ENCODE assay signal across 9 mouse cellular contexts in genomic region chr9:55535907-55536306, GRCm38 (mm10). TPM values are rescaled to one million over a fixed set of nuclear protein-coding genes. Genes with fewer than 3 reads are reported as not detected.
A peak's percentile ranks its signal among the peaks of the same experiment; 100 is the strongest.
DNase-seq lines count a peak whose midpoint lies in the region; ATAC-seq and TF ChIP-seq lines count a peak whose summit lies in the region.
"Had no signal": no experiment of that assay in that cellular context is flagged by ENCODE, and none has a peak within 500 bp of the region (broad histone marks: within the 10 kb centered on the region; RNA-seq: fewer than 3 reads in every experiment).

No protein-coding gene starts in this region.

- H3K4me3 ChIP-seq in heart, embryonic 10.5 days = no peak overlapping the region
- H3K4me3 ChIP-seq in lung, embryonic 14.5 days (ENCODE audit: low read depth, low read length) = no peak overlapping the region
- H3K4me3 ChIP-seq in stomach, postnatal 0 days (ENCODE audit: low read depth, low read length) = no peak overlapping the region
- H3K4me3 ChIP-seq: neural tube, embryonic 13.5 days had no signal

- peak; percentile 81 for TF ChIP-seq CTCF in lung, embryonic 14.5 days (IDR thresholded peaks at IDR 0.05; ENCODE audit: low read depth)
- peak; percentile 88 for TF ChIP-seq CTCF in stomach, postnatal 0 days (IDR thresholded peaks at IDR 0.05; ENCODE audit: low read depth)

- no peaks in the 10 kb centered on the region for H3K36me3 ChIP-seq in heart, embryonic 10.5 days
- H3K36me3 ChIP-seq in lung, embryonic 14.5 days (ENCODE audit: insufficient read depth) = no peaks in the 10 kb centered on the region
- H3K36me3 ChIP-seq in stomach, postnatal 0 days (ENCODE audit: control insufficient read depth, insufficient read depth, low read length) = no peaks in the 10 kb centered on the region
- H3K36me3 ChIP-seq: neural tube, embryonic 13.5 days had no signal

- no peak overlapping the region for H3K27ac ChIP-seq in heart, embryonic 10.5 days
- no peak overlapping the region for H3K27ac ChIP-seq in lung, embryonic 14.5 days (ENCODE audit: low read depth)
- no peak overlapping the region for H3K27ac ChIP-seq in stomach, postnatal 0 days (replicated peaks)
- H3K27ac ChIP-seq: neural tube, embryonic 13.5 days had no signal

- DNase-seq in heart, adult 11 months = peak; percentile 93
- no peak for DNase-seq in heart, embryonic 10.5 days (ENCODE audit: low spot score)
- peak; percentile 37 to 46 for DNase-seq in right cerebral cortex, adult 2 months (ENCODE audit: low spot score in 2 of 2)
- DNase-seq in right cerebral cortex, postnatal 36 days (ENCODE audit: low spot score in 2 of 2) = no peak
- DNase-seq in brain, adult 2 months (ENCODE audit: low read depth, low spot score) = peak; percentile 69
- DNase-seq in gastrocnemius, adult 8-10 months (ENCODE audit: low spot score in 2 of 2) = peak; percentile 26 to 27
- peak; percentile 82 for DNase-seq in lung, embryonic 14.5 days
- DNase-seq in stomach, postnatal 0 days (ENCODE audit: low spot score) = peak; percentile 72

- H3K27me3 ChIP-seq in heart, embryonic 10.5 days (ENCODE audit: insufficient read depth, poor library complexity, severe bottlenecking) = peaks cover 40% of the 10 kb centered on the region
- H3K27me3 ChIP-seq in lung, embryonic 14.5 days (ENCODE audit: insufficient read depth, low read length) = peaks cover 29% of the 10 kb centered on the region
- H3K27me3 ChIP-seq in stomach, postnatal 0 days (ENCODE audit: control insufficient read depth, insufficient read depth, low read length) = peaks cover 3% of the 10 kb centered on the region; the same call in 1 of the 2 replicates

- ATAC-seq in lung, embryonic 14.5 days (ENCODE audit: insufficient read depth) = no peak
- peak; percentile 55; the same call in 1 of the 2 replicates for ATAC-seq in stomach, postnatal 0 days (ENCODE audit: low FRiP score, low TSS enrichment)

- no peaks in the 10 kb centered on the region for H3K4me1 ChIP-seq in heart, embryonic 10.5 days
- no peaks in the 10 kb centered on the region for H3K4me1 ChIP-seq in lung, embryonic 14.5 days (ENCODE audit: insufficient read depth)
- H3K4me1 ChIP-seq in stomach, postnatal 0 days (replicated peaks; ENCODE audit: control insufficient read depth, insufficient read depth) = no peaks in the 10 kb centered on the region

- no peak for TF ChIP-seq EP300 in stomach, postnatal 0 days (optimal IDR thresholded peaks at IDR 0.05)

- no peaks in the 10 kb centered on the region for H3K9me3 ChIP-seq in heart, embryonic 10.5 days
- H3K9me3 ChIP-seq in lung, embryonic 14.5 days (ENCODE audit: low read depth, low read length) = no peaks in the 10 kb centered on the region
- no peaks in the 10 kb centered on the region for H3K9me3 ChIP-seq in stomach, postnatal 0 days (ENCODE audit: control insufficient read depth, low read length)
- H3K9me3 ChIP-seq: neural tube, embryonic 13.5 days had no signal

- H3K9ac ChIP-seq in lung, embryonic 14.5 days = no peak overlapping the region
- no peak overlapping the region for H3K9ac ChIP-seq in stomach, postnatal 0 days (ENCODE audit: low read length)
- H3K9ac ChIP-seq: neural tube, embryonic 13.5 days had no signal

- WGBS in heart, embryonic 10.5 days = 24% methylated on average over 3 of the region's 3 CpGs
- 28% methylated on average over 3 of the region's 3 CpGs for WGBS in lung, embryonic 14.5 days
- WGBS in stomach, postnatal 0 days = 14% methylated on average over 3 of the region's 3 CpGs

- no peak overlapping the region for H3K4me2 ChIP-seq in lung, embryonic 14.5 days
- H3K4me2 ChIP-seq in stomach, postnatal 0 days (replicated peaks; ENCODE audit: low read depth) = no peak overlapping the region
- H3K4me2 ChIP-seq: neural tube, embryonic 13.5 days had no signal

RNA-seq across cellular contexts. Expression of gene Isl2, which starts 2.6 kb away (rescaled TPM):
- polyA plus RNA-seq in heart, embryonic 10.5 days (2016; fragmentation: Nextera tagmentation; extraction: Ambion mirVana) = 1.1 and 6.5 TPM in 2 replicates
- under 1 TPM in 1 of 4 experiments, not detected in 3; 0.41 TPM for total RNA-seq in gastrocnemius, adult 8-10 months (2022)
- 0.12 TPM in 1 of 2 replicates, not detected in the other for polyA plus RNA-seq in lung, embryonic 14.5 days (2014; fragmentation: Nextera tagmentation; extraction: Ambion mirVana)
- 1.8 and 2.5 TPM in 2 replicates for polyA plus RNA-seq in stomach, postnatal 0 days (2015; fragmentation: Nextera tagmentation; extraction: Ambion mirVana)

RNA-seq across cellular contexts. Expression of gene Etfa, which starts 23.9 kb away (rescaled TPM):
- polyA plus RNA-seq in heart, embryonic 10.5 days (2016; fragmentation: Nextera tagmentation; extraction: Ambion mirVana) = 252 and 322 TPM in 2 replicates
- 100 to 1,000 TPM; 216 to 259 (median 240) TPM for total RNA-seq in gastrocnemius, adult 8-10 months (2022)
- 194 and 201 TPM in 2 replicates for polyA plus RNA-seq in lung, embryonic 14.5 days (2014; fragmentation: Nextera tagmentation; extraction: Ambion mirVana)
- 326 and 337 TPM in 2 replicates for polyA plus RNA-seq in stomach, postnatal 0 days (2015; fragmentation: Nextera tagmentation; extraction: Ambion mirVana)

Comparison
In these comparisons a context has a peak if more than half of its experiments do, and no peak if none do; other contexts are left out.
1. DNase-seq: peak in heart, adult 11 months (single experiment), right cerebral cortex, adult 2 months (2 of 2), brain, adult 2 months (single experiment), gastrocnemius, adult 8-10 months (2 of 2), lung, embryonic 14.5 days (single experiment) and stomach, postnatal 0 days (single experiment); none in heart, embryonic 10.5 days (single experiment) and right cerebral cortex, postnatal 36 days (0 of 2).